Mouse (Mus musculus) MEL (cell line): ENCODE measurements around the gene Hoxb4. TPM values are rescaled to one million over a fixed set of nuclear protein-coding genes. Genes with fewer than 3 reads are reported as not detected.

Experiments
- DNase-seq: peaks from one replicate; pipeline ENCODE4 v3.0.0; 2011; ENCODE audit warnings: low read depth, low spot score
- H3K27ac ChIP-seq: 2 replicates; pipeline ENCODE4 v1.5.1; 2012; ENCODE audit warnings: low read depth, mild to moderate bottlenecking, control low read depth, low read length, moderate library complexity; ENCODE audit not compliant: control insufficient read depth
- H3K27me3 ChIP-seq, 2 experiments: fragments of 150-350 bp in 1 of 2; sonication (generic) in 1 of 2; 2 replicates each; pipeline ENCODE4 v1.6.1; 2012; ENCODE audit warnings: low read length in 2 of 2, mild to moderate bottlenecking in 2 of 2, improper control_type of control experiment in 1 of 2, moderate library complexity in 1 of 2; ENCODE audit not compliant: insufficient read depth in 2 of 2, control insufficient read depth in 1 of 2
- H3K36me3 ChIP-seq, 2 experiments: 2 replicates each; pipeline ENCODE4 v1.6.1; 2012 to 2014; ENCODE audit warnings: low read length in 2 of 2, improper control_type of control experiment in 1 of 2, inconsistent platforms in 1 of 2, mild to moderate bottlenecking in 1 of 2; ENCODE audit not compliant: insufficient read depth in 2 of 2, control insufficient read depth in 1 of 2
- H3K4me1 ChIP-seq, 2 experiments: fragments of 150-350 bp in 1 of 2; sonication (generic) in 1 of 2; 2 replicates each; pipeline ENCODE4 v1.6.1; 2012; ENCODE audit warnings: low read length in 2 of 2, improper control_type of control experiment in 1 of 2, mild to moderate bottlenecking in 1 of 2; ENCODE audit not compliant: insufficient read depth in 2 of 2, control insufficient read depth in 1 of 2
- H3K4me3 ChIP-seq, 2 experiments: fragments of 150-350 bp in 1 of 2; sonication (generic) in 1 of 2; 2 replicates each; pipeline ENCODE4 v1.5.1; 2012; ENCODE audit warnings: low read depth in 2 of 2, low read length in 2 of 2, mild to moderate bottlenecking in 2 of 2, moderate library complexity in 2 of 2, control low read depth in 1 of 2, improper control_type of control experiment in 1 of 2; ENCODE audit not compliant: control insufficient read depth in 1 of 2, insufficient read depth in 1 of 2
- H3K79me2 ChIP-seq: 2 replicates; pipeline ENCODE4 v1.6.1; 2012; ENCODE audit warnings: mild to moderate bottlenecking, low read length, moderate library complexity; ENCODE audit not compliant: control insufficient read depth, poor library complexity, insufficient read depth
- H3K9ac ChIP-seq: 2 replicates; pipeline ENCODE4 v1.6.1; 2012; ENCODE audit warnings: low read depth, mild to moderate bottlenecking, control low read depth, low read length, moderate library complexity; ENCODE audit not compliant: control insufficient read depth, poor library complexity, severe bottlenecking
- H3K9me3 ChIP-seq: fragments of 150-350 bp; sonication (generic); replicated peaks from 2 replicates; pipeline ENCODE4 v1.6.1; 2012; ENCODE audit warnings: mild to moderate bottlenecking, low read length, improper control_type of control experiment, moderate library complexity; ENCODE audit not compliant: insufficient read depth
- GABPA ChIP-seq: IDR thresholded peaks from 2 replicates; pipeline ENCODE4 v1.6.1; 2012; ENCODE audit warnings: low read depth, mild to moderate bottlenecking, inconsistent platforms, low read length, improper control_type of control experiment, moderate library complexity
- JUND ChIP-seq: IDR thresholded peaks from 2 replicates; pipeline ENCODE4 v1.6.1; 2011; ENCODE audit warnings: low read depth, mild to moderate bottlenecking, improper control_type of control experiment, low read length
- POLR2A ChIP-seq, 2 experiments: IDR thresholded peaks; 2 replicates each; pipeline ENCODE4 v1.6.1; 2011 to 2012; ENCODE audit warnings: low read length in 2 of 2, mild to moderate bottlenecking in 2 of 2, control low read depth in 1 of 2, improper control_type of control experiment in 1 of 2, low read depth in 1 of 2, moderate library complexity in 1 of 2; ENCODE audit not compliant: control insufficient read depth in 1 of 2, insufficient read depth in 1 of 2, poor library complexity in 1 of 2
- SMC3 ChIP-seq: IDR thresholded peaks from 2 replicates; pipeline ENCODE4 v1.6.1; 2011; ENCODE audit warnings: low read depth, low read length, improper control_type of control experiment
- polyA plus RNA-seq, 2 experiments: library from polyadenylated mRNA; stranded (reverse) in 1 of 2; unstranded in 1 of 2; fragments of >175 nt in 1 of 2; fragments of >200 nt in 1 of 2; gene quantifications; 2 replicates each; pipeline versions ENCODE4 v1.2.1 to v1.2.4; 2012; ENCODE audit warnings: low replicate concordance in 2 of 2, low read depth in 1 of 2; ENCODE audit not compliant: insufficient read length in 2 of 2, insufficient read depth in 1 of 2, missing spikeins in 1 of 2
- total RNA-seq: library from RNA; depleted of rRNA; stranded (reverse); fragments of 300-350 nt; gene quantifications from 2 replicates; pipeline ENCODE4 v1.2.3, GENCODE M21; 2012; rRNA removed

The Hoxb4 gene
- total and polyA plus RNA-seq, 3 experiments = not detected

- H3K9ac ChIP-seq = no peak overlapping the region
- no peak overlapping the region for H3K4me3 ChIP-seq
- H3K79me2 ChIP-seq = no peaks in the 10 kb centered on the region
- no peaks in the 10 kb centered on the region for H3K9me3 ChIP-seq
- H3K27me3 ChIP-seq = no peaks in the 10 kb centered on the region; a peak in 2 of 4 replicates
- H3K4me1 ChIP-seq = no peaks in the 10 kb centered on the region
- TF ChIP-seq JUND = no peak
- TF ChIP-seq POLR2A (IDR thresholded peaks at IDR 0.05; ENCODE audit: control insufficient read depth in 1 of 2, insufficient read depth in 1 of 2, low read depth in 1 of 2, low read length in 2 of 2, poor library complexity in 1 of 2) = no peak
- no peak for DNase-seq
- no peaks in the 10 kb centered on the region for H3K36me3 ChIP-seq
- no peak overlapping the region for H3K27ac ChIP-seq
These were observed 50.6 kb downstream of the Hoxb4 start for GRCm38 (mm10) chr11:96368686-96369085.

- no peak overlapping the region for H3K4me3 ChIP-seq
- H3K9ac ChIP-seq = no peak overlapping the region
- no peak for DNase-seq
- H3K79me2 ChIP-seq = no peaks in the 10 kb centered on the region
- H3K9me3 ChIP-seq = no peaks in the 10 kb centered on the region
- no peak for TF ChIP-seq SMC3
- TF ChIP-seq GABPA = no peak
- H3K27me3 ChIP-seq = no peaks in the 10 kb centered on the region; a peak in 2 of 4 replicates
- no peaks in the 10 kb centered on the region for H3K4me1 ChIP-seq
- no peaks in the 10 kb centered on the region for H3K36me3 ChIP-seq
- no peak overlapping the region for H3K27ac ChIP-seq
These were observed 51.1 kb downstream of the Hoxb4 start for GRCm38 (mm10) chr11:96369140-96369539.

Other genes with a start within 250 kb of the Hoxb4 start
- gene Atp5g1, start 242.6 kb upstream of the Hoxb4 start, total RNA-seq = 1,306 and 1,519 TPM in 2 replicates
- gene Atp5g1, start 242.6 kb upstream of the Hoxb4 start, polyA plus RNA-seq = 1,000 to 10,000 TPM in 1 of 2 experiments, not detected in 1; 1,694 TPM
- not detected in 2 replicates for gene Calcoco2, start 206.3 kb upstream of the Hoxb4 start, total RNA-seq
- gene Calcoco2, start 206.3 kb upstream of the Hoxb4 start, polyA plus RNA-seq = not detected
- gene Ttll6, start 184.5 kb upstream of the Hoxb4 start, total RNA-seq = not detected in 2 replicates
- under 1 TPM in 1 of 2 experiments, not detected in 1; 0.03 TPM for gene Ttll6, start 184.5 kb upstream of the Hoxb4 start, polyA plus RNA-seq
- 12.1 and 13.8 TPM in 2 replicates for gene Hoxb13, start 124.0 kb upstream of the Hoxb4 start, total RNA-seq
- 10 to 100 TPM in 1 of 2 experiments, not detected in 1; 16.7 TPM for gene Hoxb13, start 124.0 kb upstream of the Hoxb4 start, polyA plus RNA-seq
- not detected in 2 replicates for gene Hoxb9, start 46.8 kb upstream of the Hoxb4 start, total RNA-seq
- not detected for gene Hoxb9, start 46.8 kb upstream of the Hoxb4 start, polyA plus RNA-seq
- gene Hoxb8, start 36.4 kb upstream of the Hoxb4 start, total RNA-seq = not detected in 2 replicates
- gene Hoxb8, start 36.4 kb upstream of the Hoxb4 start, polyA plus RNA-seq = not detected
- not detected in 2 replicates for gene Hoxb7, start 31.6 kb upstream of the Hoxb4 start, total RNA-seq
- gene Hoxb7, start 31.6 kb upstream of the Hoxb4 start, polyA plus RNA-seq = not detected
- gene Hoxb6, start 25.8 kb upstream of the Hoxb4 start, total RNA-seq = not detected in 2 replicates
- not detected for gene Hoxb6, start 25.8 kb upstream of the Hoxb4 start, polyA plus RNA-seq
- gene Hoxb5, start 14.9 kb upstream of the Hoxb4 start, total RNA-seq = not detected in 2 replicates
- gene Hoxb5, start 14.9 kb upstream of the Hoxb4 start, polyA plus RNA-seq = not detected
- not detected in 2 replicates for gene Hoxb3, start 5.1 kb downstream of the Hoxb4 start, total RNA-seq
- gene Hoxb3, start 5.1 kb downstream of the Hoxb4 start, polyA plus RNA-seq = not detected
- not detected in 2 replicates for gene Hoxb2, start 32.3 kb downstream of the Hoxb4 start, total RNA-seq
- gene Hoxb2, start 32.3 kb downstream of the Hoxb4 start, polyA plus RNA-seq = not detected
- gene Hoxb1, start 47.5 kb downstream of the Hoxb4 start, total RNA-seq = not detected in 2 replicates
- gene Hoxb1, start 47.5 kb downstream of the Hoxb4 start, polyA plus RNA-seq = not detected
- not detected in 2 replicates for gene Skap1, start 146.3 kb downstream of the Hoxb4 start, total RNA-seq
- gene Skap1, start 146.3 kb downstream of the Hoxb4 start, polyA plus RNA-seq = not detected